Mouse (Mus musculus) heart, embryonic 14.5 days (tissue): ENCODE results near the gene Fignl1. TPM values are rescaled to one million over a fixed set of nuclear protein-coding genes. Genes with fewer than 3 reads are reported as not detected.
A peak's percentile ranks its signal among the peaks of the same experiment; 100 is the strongest.

Experiments used
- ATAC-seq: fragments of 200-750 bp; cut with Nextera tagmentation; 2 replicates; pipeline ENCODE4 v1.8.0; 2017; ENCODE audit warnings: low read depth, moderate TSS enrichment; ENCODE audit not compliant: insufficient number of reproducible peaks, insufficient read depth, low FRiP score
- H3K27ac ChIP-seq, 2 experiments: fragments of 200-500 bp in 1 of 2; fragments of 300-500 bp in 1 of 2; sonication (generic) in 1 of 2; replicated peaks in 1 of 2; 2 replicates each; pipeline ENCODE4 v1.5.1; 2012 to 2014; ENCODE audit warnings: low read depth in 2 of 2, low read length in 2 of 2, control low read depth in 1 of 2, mild to moderate bottlenecking in 1 of 2, mixed read lengths in 1 of 2; ENCODE audit not compliant: control insufficient read depth in 1 of 2, insufficient read depth in 1 of 2
- H3K27me3 ChIP-seq: fragments of 300-500 bp; sonication (generic); 2 replicates; pipeline ENCODE4 v1.6.1; 2014; ENCODE audit warnings: mild to moderate bottlenecking, low read length, control low read depth; ENCODE audit not compliant: control insufficient read depth, insufficient read depth
- H3K36me3 ChIP-seq: fragments of 300-500 bp; sonication (generic); 2 replicates; pipeline ENCODE4 v1.6.1; 2014; ENCODE audit warnings: mild to moderate bottlenecking, control low read depth, low read length, mixed read lengths; ENCODE audit not compliant: control insufficient read depth, insufficient read depth
- H3K4me1 ChIP-seq, 2 experiments: fragments of 200-500 bp in 1 of 2; fragments of 300-500 bp in 1 of 2; sonication (generic) in 1 of 2; 2 replicates each; pipeline ENCODE4 v1.6.1; 2012 to 2014; ENCODE audit warnings: low read length in 2 of 2, control low read depth in 1 of 2, mixed read lengths in 1 of 2; ENCODE audit not compliant: control insufficient read depth in 2 of 2, insufficient read depth in 2 of 2
- H3K4me2 ChIP-seq: fragments of 300-500 bp; sonication (generic); 2 replicates; pipeline ENCODE4 v1.6.1; 2014; ENCODE audit warnings: mild to moderate bottlenecking, low read length
- H3K4me3 ChIP-seq, 2 experiments: fragments of 200-500 bp in 1 of 2; fragments of 300-500 bp in 1 of 2; sonication (generic) in 1 of 2; 2 replicates each; pipeline ENCODE4 v1.5.1; 2012 to 2014; ENCODE audit warnings: low read length in 2 of 2, mild to moderate bottlenecking in 2 of 2, control low read depth in 1 of 2, low read depth in 1 of 2, moderate library complexity in 1 of 2; ENCODE audit not compliant: control insufficient read depth in 1 of 2, insufficient read depth in 1 of 2
- H3K9ac ChIP-seq: fragments of 300-500 bp; sonication (generic); 2 replicates; pipeline ENCODE4 v1.6.1; 2014; ENCODE audit warnings: mild to moderate bottlenecking, low read length
- H3K9me3 ChIP-seq: fragments of 300-500 bp; sonication (generic); 2 replicates; pipeline ENCODE4 v1.6.1; 2016; ENCODE audit warnings: low read length, control low read depth; ENCODE audit not compliant: control insufficient read depth
- WGBS: fragments of 180-500 bp; shearing (Covaris S2); extraction: QIAGEN DNeasy Blood & Tissue Kit; methylation state at CpG from one replicate; pipeline ENCODE4 v1.1.7; 2014; 5-methylcytosine and 5-hydroxymethylcytosine counted together
- polyA plus RNA-seq: library from polyadenylated mRNA; unstranded; fragments of >200 nt; fragmentation: Nextera tagmentation; extraction: Ambion mirVana; gene quantifications from 2 replicates; pipeline ENCODE4 v1.2.1, GENCODE M21; 2014

Fignl1 gene
- polyA plus RNA-seq, 1 experiment from 2014 or later, result 49.6 TPM

GRCm38 (mm10) chr11:11831940-11832754 is 23.4 kb upstream of the Fignl1 start:
- H3K4me3 ChIP-seq, result no peak overlapping the region
- peak overlapping the region; percentile 89 to 96 for H3K27ac ChIP-seq
- no peaks in the 10 kb centered on the region for H3K9me3 ChIP-seq
- H3K4me1 ChIP-seq, result peaks cover 47 to 77% of the 10 kb centered on the region in 2 experiments
- no peaks in the 10 kb centered on the region for H3K36me3 ChIP-seq
- peak overlapping the region; percentile 4; the same call in 1 of the 2 replicates for H3K4me2 ChIP-seq
- ATAC-seq, result no peak
- peak overlapping the region; percentile 63 for H3K9ac ChIP-seq
- no peaks in the 10 kb centered on the region for H3K27me3 ChIP-seq
- WGBS, result 1% methylated on average over 6 of the region's 6 CpGs

GRCm38 (mm10) chr11:11831526-11831925 is 22.8 kb upstream of the Fignl1 start:
- H3K36me3 ChIP-seq, result no peaks in the 10 kb centered on the region
- H3K4me3 ChIP-seq, result no peak overlapping the region
- WGBS, result 25% methylated on average over 6 of the region's 6 CpGs
- peak overlapping the region; percentile 60 to 89 for H3K27ac ChIP-seq
- H3K9me3 ChIP-seq, result no peaks in the 10 kb centered on the region
- no peaks in the 10 kb centered on the region for H3K27me3 ChIP-seq
- peaks cover 44 to 75% of the 10 kb centered on the region in 2 experiments for H3K4me1 ChIP-seq
- no peak overlapping the region for H3K4me2 ChIP-seq
- peak overlapping the region; percentile 63 for H3K9ac ChIP-seq
- no peak for ATAC-seq

DNA sequence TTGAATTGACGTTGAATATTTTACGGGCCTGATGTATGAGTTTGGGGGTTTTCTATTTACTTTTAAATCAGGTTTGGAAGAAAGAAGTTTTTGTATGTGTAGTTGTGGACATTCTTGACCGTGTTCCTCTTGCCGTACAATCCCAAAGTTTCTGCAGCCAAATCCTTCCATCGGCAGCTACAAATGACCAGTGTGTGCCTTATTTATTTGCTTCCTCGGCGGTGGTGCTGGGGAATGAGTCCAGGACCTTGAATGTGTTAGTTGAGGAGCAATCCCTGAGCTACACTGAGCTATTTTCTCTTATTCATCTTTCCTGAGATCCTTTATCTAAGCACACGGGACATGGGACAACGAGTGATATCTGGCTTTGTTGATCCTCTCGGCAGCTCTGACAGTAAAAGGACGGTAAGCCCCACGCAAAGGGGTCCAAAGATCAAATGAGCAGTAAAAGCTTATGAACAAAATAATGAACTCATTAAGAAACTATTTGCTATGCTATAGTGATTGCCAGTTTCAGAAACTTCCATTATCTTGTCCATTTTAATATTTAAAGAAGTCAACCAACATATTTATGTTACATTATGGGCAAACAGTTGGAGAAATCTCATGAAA is 22.2 kb upstream of the Fignl1 start:
- peak overlapping the region; percentile 88 to 92 for H3K27ac ChIP-seq
- no peaks in the 10 kb centered on the region for H3K27me3 ChIP-seq
- WGBS, result 27% methylated on average over 12 of the region's 12 CpGs
- H3K4me3 ChIP-seq, result no peak overlapping the region
- no peaks in the 10 kb centered on the region for H3K9me3 ChIP-seq
- peaks cover 42 to 72% of the 10 kb centered on the region in 2 experiments for H3K4me1 ChIP-seq
- H3K36me3 ChIP-seq, result no peaks in the 10 kb centered on the region
- peak overlapping the region; percentile 57 for H3K9ac ChIP-seq
- H3K4me2 ChIP-seq, result no peak overlapping the region
- no peak for ATAC-seq

- Histone ChIP-seq H3K36me3 (no peaks in the 10 kb centered on the region), H3K9me3 (no peaks in the 10 kb centered on the region), H3K9ac (peak overlapping the region; percentile 57), H3K27ac (peak overlapping the region; percentile 91 to 92), H3K4me2 (peak overlapping the region; percentile 26; the same call in 1 of the 2 replicates), H3K27me3 (no peaks in the 10 kb centered on the region), H3K4me3 (no peak overlapping the region), H3K4me1 (peaks cover 52 to 80% of the 10 kb centered on the region in 2 experiments)
- no peak for ATAC-seq
- 19% methylated on average over 11 of the region's 11 CpGs for WGBS
These were observed 20.6 kb upstream of the Fignl1 start for GRCm38 (mm10) chr11:11829161-11830000.

DNA sequence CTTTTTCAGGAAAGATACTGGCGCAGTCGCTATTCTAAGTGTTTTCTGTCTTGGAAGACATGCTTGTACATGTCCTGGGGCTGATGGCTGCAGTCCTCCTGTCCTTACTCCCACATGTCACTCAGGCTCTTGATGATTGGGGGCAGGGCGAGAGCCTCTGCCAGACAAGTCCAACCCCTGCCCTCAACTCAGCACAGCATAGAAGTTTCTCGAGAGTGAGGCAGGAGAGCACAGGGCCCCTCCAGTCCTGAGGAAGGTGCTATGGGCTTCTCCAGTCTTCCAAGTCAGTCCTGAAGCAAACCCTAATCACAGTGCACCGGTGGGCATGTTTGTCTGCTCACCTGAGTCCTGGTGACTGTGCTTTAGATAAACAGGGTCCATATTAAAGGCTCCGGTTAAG is 20.0 kb upstream of the Fignl1 start:
- peak overlapping the region; percentile 57 for H3K9ac ChIP-seq
- H3K27me3 ChIP-seq, result no peaks in the 10 kb centered on the region
- H3K9me3 ChIP-seq, result no peaks in the 10 kb centered on the region
- H3K4me3 ChIP-seq, result no peak overlapping the region
- ATAC-seq, result 0 out of 2 replicates have a peak, but pooled peaks have one; percentile 6
- peaks cover 57 to 85% of the 10 kb centered on the region in 2 experiments for H3K4me1 ChIP-seq
- 14% methylated on average over 6 of the region's 6 CpGs for WGBS
- H3K36me3 ChIP-seq, result no peaks in the 10 kb centered on the region
- H3K27ac ChIP-seq, result peak overlapping the region; percentile 91 to 92
- peak overlapping the region; percentile 26; the same call in 1 of the 2 replicates for H3K4me2 ChIP-seq

- Histone ChIP-seq H3K4me1 (peaks cover 56 to 86% of the 10 kb centered on the region in 2 experiments), H3K9me3 (no peaks in the 10 kb centered on the region), H3K9ac (peak overlapping the region; percentile 57), H3K27me3 (no peaks in the 10 kb centered on the region), H3K4me2 (peak overlapping the region; percentile 26; the same call in 1 of the 2 replicates), H3K4me3 (no peak overlapping the region), H3K27ac (peak overlapping the region; percentile 91 to 92), H3K36me3 (no peaks in the 10 kb centered on the region)
- no peak for ATAC-seq
- 49% methylated on average over 5 of the region's 5 CpGs for WGBS
These were observed 19.5 kb upstream of the Fignl1 start for GRCm38 (mm10) chr11:11828251-11828650.

DNA sequence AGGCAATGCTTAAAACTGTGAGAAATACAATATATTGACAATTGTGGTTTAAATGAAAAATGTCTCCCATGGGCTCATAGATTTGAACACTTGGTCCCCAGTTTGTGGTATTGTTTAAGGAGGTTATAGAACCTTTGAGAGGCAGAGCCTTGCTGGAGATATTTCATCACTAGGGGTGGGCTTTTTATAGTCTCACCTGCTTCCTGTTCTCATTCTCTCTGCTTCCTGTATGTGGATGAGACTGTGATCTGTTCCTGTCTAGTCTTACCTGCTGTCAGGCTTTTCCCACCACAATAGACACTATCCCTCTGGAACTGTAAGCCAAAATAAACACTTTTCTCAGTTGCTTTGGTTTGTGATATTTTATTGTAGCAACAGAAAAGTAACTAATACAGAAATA is 17.7 kb upstream of the Fignl1 start:
- no peak overlapping the region for H3K4me3 ChIP-seq
- H3K27ac ChIP-seq, result peak overlapping the region; percentile 46 to 94; a peak in 3 of 4 replicates
- no peaks in the 10 kb centered on the region for H3K27me3 ChIP-seq
- no peak overlapping the region for H3K4me2 ChIP-seq
- no peaks in the 10 kb centered on the region for H3K36me3 ChIP-seq
- no peak overlapping the region for H3K9ac ChIP-seq
- ATAC-seq, result no peak
- peaks cover 57 to 85% of the 10 kb centered on the region in 2 experiments for H3K4me1 ChIP-seq
- H3K9me3 ChIP-seq, result no peaks in the 10 kb centered on the region
